Mouse (Mus musculus): Measurements from ENCODE around the gene Olfr1152. TPM values are rescaled to one million over a fixed set of nuclear protein-coding genes. Genes with fewer than 3 reads are reported as not detected.

Gene Olfr1152
- not detected for total RNA-seq (2021)

DNA sequence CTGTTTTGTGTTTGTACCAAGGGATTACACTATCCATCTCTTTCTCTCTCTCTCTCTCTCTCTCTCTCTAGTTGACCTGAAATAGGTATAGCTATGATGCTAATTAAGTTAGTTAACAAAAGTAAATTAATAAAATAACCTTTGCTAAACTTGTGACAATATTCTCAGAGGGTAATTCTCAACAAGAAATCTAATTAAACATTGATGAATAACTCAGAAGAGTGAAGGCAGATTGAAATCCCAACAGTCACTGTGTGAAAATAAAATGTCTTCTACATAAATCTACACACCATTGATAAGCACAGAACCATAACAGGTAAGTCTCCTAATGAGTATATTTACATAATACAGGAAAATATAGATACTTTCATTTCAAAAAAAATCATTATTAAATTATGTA is at the start of gene Olfr1152:
Gene Olfr1152, plus strand, starts transcription at position 301 of the 400 bp plus-strand sequence.
- intact Hi-C loops (cut with DNase I) = no loop called here

DNA sequence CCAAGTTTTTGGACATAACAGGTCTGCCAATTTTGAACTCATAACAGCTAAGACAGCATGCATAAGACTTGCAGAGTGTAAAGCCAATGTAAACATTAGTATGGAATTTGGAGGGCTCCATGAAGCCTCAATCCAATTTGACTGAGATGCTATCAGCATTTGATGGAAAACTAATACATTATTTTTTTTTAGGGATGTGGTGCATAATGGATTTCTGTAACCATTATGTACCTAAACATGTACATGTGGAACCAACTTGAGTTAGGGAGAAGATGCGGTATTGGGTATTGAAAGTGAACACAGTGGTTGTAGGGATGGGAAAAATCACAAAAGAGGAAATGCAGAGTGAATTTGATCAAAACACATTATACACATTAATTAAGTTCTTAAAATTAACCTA is 36.1 kb upstream of the Olfr1152 start, which contains the start of gene Olfr1148:
Gene Olfr1148, plus strand, starts transcription at position 301 of the 400 bp plus-strand sequence.
- intact Hi-C loops (cut with DNase I) = no loop called here

More for the DNA sequence above, at the start of gene Olfr1152:
- DNase-seq (ENCODE audit: low spot score) = no peak

DNA sequence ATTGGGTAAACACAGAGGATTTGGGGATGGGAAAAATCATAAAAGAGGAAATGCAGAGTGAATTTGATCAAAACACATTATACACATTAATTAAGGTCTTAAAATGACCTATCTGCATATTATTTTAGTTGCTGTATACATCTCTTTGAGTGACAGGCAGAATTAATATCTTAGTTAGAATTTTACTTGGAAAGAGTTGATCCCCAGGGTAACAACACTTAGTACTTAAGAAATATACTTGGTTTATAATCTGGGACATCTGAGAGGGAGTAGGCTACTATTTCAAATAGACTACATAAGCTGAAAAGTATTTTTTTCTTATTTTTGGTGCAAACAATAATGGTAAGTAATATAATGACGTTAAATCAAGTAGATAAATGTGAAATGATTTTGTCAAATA is 22.6 kb upstream of the Olfr1152 start, which contains the start of gene Olfr1150-ps1:
Gene Olfr1150-ps1, plus strand, starts transcription at position 301 of the 400 bp plus-strand sequence.
- intact Hi-C loops (cut with DNase I) = no loop called here
- DNase-seq (ENCODE audit: low spot score) = no peak

More for the DNA sequence above, 36.1 kb upstream of the Olfr1152 start, which contains the start of gene Olfr1148:
- DNase-seq (ENCODE audit: low spot score) = no peak

DNA sequence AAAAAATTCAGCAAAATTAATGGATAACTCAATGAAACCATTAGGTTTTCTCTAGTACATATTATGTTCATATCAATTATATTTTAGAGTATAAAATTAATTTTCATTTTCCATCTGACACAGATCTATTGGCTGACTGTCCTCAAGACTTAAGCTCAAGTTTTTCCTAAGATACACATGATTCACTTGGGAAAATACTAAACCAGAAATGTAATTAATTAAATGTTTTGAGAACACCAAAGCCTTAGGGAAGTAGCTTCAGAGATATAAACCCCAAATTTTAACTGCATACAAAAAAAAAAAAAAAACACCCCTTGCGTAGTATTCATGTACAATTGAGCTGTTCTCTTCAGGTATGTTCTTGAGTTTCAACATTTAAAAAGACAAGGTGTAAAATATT is 10.7 kb upstream of the Olfr1152 start, which contains the start of gene Olfr1151:
Gene Olfr1151, plus strand, starts transcription at position 301 of the 400 bp plus-strand sequence.
- no peak for DNase-seq (ENCODE audit: low spot score)
- intact Hi-C loops (cut with DNase I) = no loop called here

DNA sequence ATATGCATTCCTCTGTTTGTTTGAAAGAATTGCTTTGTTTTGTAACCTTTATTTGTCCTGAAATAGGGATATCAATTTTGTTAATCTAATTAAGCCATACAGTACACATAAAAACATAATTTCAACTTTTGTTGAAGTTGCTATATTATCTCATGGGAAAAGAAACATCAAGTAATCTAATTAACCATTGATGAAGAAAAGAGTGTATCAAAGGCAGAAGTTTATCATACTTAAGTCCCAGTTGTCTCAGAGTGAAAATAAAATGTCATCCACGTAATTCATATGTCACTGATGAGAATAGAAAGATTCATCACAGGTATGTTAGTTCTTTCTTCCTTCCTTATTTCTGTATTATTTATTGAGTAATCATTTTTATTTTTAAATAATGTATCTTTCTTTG is 28.4 kb downstream of the Olfr1152 start, which contains the start of gene Olfr1153:
Gene Olfr1153, plus strand, starts transcription at position 301 of the 400 bp plus-strand sequence.
- no peak for DNase-seq (ENCODE audit: low spot score)
- intact Hi-C loops (cut with DNase I) = no loop called here

DNA sequence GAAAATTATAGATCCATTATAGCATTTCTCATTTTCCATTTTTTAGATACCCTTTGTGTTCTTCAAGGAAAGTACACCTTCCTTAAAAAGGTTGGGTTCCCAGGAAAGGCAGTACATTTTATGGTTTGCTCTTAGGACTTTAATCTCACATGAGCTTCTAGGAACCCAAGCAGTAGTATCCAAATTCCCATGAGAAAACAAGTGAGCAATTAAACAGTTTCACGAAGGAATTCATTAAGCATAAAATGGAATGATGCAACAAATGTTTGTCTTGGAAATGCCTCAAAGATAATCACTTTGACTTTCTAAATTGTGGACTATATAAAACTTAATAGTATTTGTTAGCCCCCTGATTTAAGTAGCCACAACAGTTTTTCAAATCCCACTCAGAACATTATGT is 38.8 kb downstream of the Olfr1152 start, which contains the start of gene Olfr1154:
Gene Olfr1154, minus strand, starts transcription at position 101 of the 400 bp plus-strand sequence.
- DNase-seq (ENCODE audit: low spot score) = no peak
- intact Hi-C loops (cut with DNase I) = no loop called here

Other genes with a start within 250 kb of the Olfr1152 start
- gene Olfr1131, start 239.4 kb upstream of the Olfr1152 start, total RNA-seq (2021) = not detected
- not detected for gene Olfr1132, start 229.0 kb upstream of the Olfr1152 start, total RNA-seq (2021)
- gene Olfr1133, start 219.1 kb upstream of the Olfr1152 start, total RNA-seq (2021) = not detected
- gene Olfr1134, start 208.0 kb upstream of the Olfr1152 start, total RNA-seq (2021) = not detected
- not detected for gene Olfr1135, start 192.8 kb upstream of the Olfr1152 start, total RNA-seq (2021)
- gene Olfr1136, start 172.5 kb upstream of the Olfr1152 start, total RNA-seq (2021) = not detected
- not detected for gene Olfr1137, start 153.3 kb upstream of the Olfr1152 start, total RNA-seq (2021)
- gene Olfr1138, start 126.5 kb upstream of the Olfr1152 start, total RNA-seq (2021) = not detected
- gene Olfr1140, start 122.7 kb upstream of the Olfr1152 start, total RNA-seq (2021) = not detected
- gene Olfr1141, start 112.5 kb upstream of the Olfr1152 start, total RNA-seq (2021) = not detected
- not detected for gene Olfr152, start 87.0 kb upstream of the Olfr1152 start, total RNA-seq (2021)
- not detected for gene Olfr1143, start 65.9 kb upstream of the Olfr1152 start, total RNA-seq (2021)
- gene Olfr1145, start 56.7 kb upstream of the Olfr1152 start, total RNA-seq (2021) = not detected
- gene Olfr1148, start 36.0 kb upstream of the Olfr1152 start, total RNA-seq (2021) = not detected
- not detected for gene Olfr1150-ps1, start 22.5 kb upstream of the Olfr1152 start, total RNA-seq (2021)
- gene Olfr1151, start 10.6 kb upstream of the Olfr1152 start, total RNA-seq (2021) = not detected
- not detected for gene Olfr1153, start 28.5 kb downstream of the Olfr1152 start, total RNA-seq (2021)
- gene Olfr1154, start 38.7 kb downstream of the Olfr1152 start, total RNA-seq (2021) = not detected
- gene Olfr1155, start 78.6 kb downstream of the Olfr1152 start, total RNA-seq (2021) = not detected
- gene Olfr1156, start 86.6 kb downstream of the Olfr1152 start, total RNA-seq (2021) = not detected
- gene Olfr1157, start 101.8 kb downstream of the Olfr1152 start, total RNA-seq (2021) = not detected
- not detected for gene Olfr74, start 108.2 kb downstream of the Olfr1152 start, total RNA-seq (2021)
- not detected for gene Olfr1158, start 123.6 kb downstream of the Olfr1152 start, total RNA-seq (2021)
- not detected for gene Olfr1160, start 141.8 kb downstream of the Olfr1152 start, total RNA-seq (2021)
- not detected for gene Olfr1161, start 156.3 kb downstream of the Olfr1152 start, total RNA-seq (2021)
- gene Olfr73, start 171.2 kb downstream of the Olfr1152 start, total RNA-seq (2021) = not detected
- not detected for gene Olfr1162, start 184.6 kb downstream of the Olfr1152 start, total RNA-seq (2021)
- not detected for gene Olfr1163, start 205.3 kb downstream of the Olfr1152 start, total RNA-seq (2021)
- not detected for gene Olfr1164, start 227.5 kb downstream of the Olfr1152 start, total RNA-seq (2021)

All from heart, postnatal 25 days (tissue).